In the genomic region with DNA sequence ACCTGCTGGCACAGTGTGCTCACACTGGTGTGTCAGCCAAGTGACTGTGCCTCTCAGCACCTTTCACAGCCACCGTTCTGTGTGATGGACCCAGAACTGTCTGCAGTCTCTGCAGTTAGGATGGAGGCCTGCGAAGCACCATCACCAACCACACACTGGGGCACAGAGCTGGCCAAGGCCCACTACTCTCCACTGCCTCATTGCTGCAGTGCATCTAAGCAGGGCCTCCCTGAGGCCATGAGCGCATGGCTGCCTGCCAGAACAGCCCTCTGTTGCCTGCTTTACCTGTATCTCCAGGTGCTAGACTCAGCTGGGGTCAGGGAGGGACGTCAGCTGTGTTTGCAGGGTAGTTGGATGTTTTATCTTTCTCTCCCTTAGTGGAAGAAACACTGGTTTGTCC, we compare ENCODE assay signal across 13 mouse cellular contexts.
"Had no signal": no experiment of that assay in that cellular context is flagged by ENCODE, and none has a peak within 500 bp of the region (broad histone marks: within the 10 kb centered on the region; RNA-seq: fewer than 3 reads in every experiment).

No protein-coding gene starts in this region.

- H3K4me1 ChIP-seq: limb, embryonic 13.5 days; midbrain, embryonic 10.5 days had no signal

- H3K9ac ChIP-seq: limb, embryonic 13.5 days; liver, embryonic 12.5 days; lung, embryonic 14.5 days had no signal

- H3K27me3 ChIP-seq: limb, embryonic 13.5 days; liver, embryonic 12.5 days had no signal

- H3K9me3 ChIP-seq: limb, embryonic 13.5 days; liver, embryonic 12.5 days; midbrain, embryonic 10.5 days had no signal

- H3K4me2 ChIP-seq: limb, embryonic 13.5 days; liver, embryonic 12.5 days; lung, embryonic 14.5 days had no signal

- DNase-seq: kidney, adult 8-10 months; kidney, postnatal 4 days; lung, embryonic 14.5 days; lung, postnatal 10 days; lung, postnatal 4 days; right cerebral cortex, postnatal 14 days; thymus, postnatal 36 days had no signal

- ATAC-seq: intestine, postnatal 0 days; liver, embryonic 12.5 days; midbrain, embryonic 16.5 days had no signal

- H3K27ac ChIP-seq: kidney, postnatal 0 days; limb, embryonic 13.5 days; liver, embryonic 12.5 days; midbrain, embryonic 10.5 days had no signal

- H3K4me3 ChIP-seq: limb, embryonic 13.5 days; liver, embryonic 12.5 days; midbrain, embryonic 10.5 days had no signal
